Mouse (Mus musculus) adrenal gland, adult 8-10 months (tissue): ENCODE measurements around the gene Sp9. TPM values are rescaled to one million over a fixed set of nuclear protein-coding genes. Genes with fewer than 3 reads are reported as not detected.

Experiments
- DNase-seq: peaks from one replicate; pipeline ENCODE4 v3.0.0; 2022
- total RNA-seq, 4 experiments: library from RNA; stranded (reverse); gene quantifications; 2 replicates each; pipeline ENCODE4 v1.2.4; 2022

Gene Sp9
- total RNA-seq, result not detected

DNA sequence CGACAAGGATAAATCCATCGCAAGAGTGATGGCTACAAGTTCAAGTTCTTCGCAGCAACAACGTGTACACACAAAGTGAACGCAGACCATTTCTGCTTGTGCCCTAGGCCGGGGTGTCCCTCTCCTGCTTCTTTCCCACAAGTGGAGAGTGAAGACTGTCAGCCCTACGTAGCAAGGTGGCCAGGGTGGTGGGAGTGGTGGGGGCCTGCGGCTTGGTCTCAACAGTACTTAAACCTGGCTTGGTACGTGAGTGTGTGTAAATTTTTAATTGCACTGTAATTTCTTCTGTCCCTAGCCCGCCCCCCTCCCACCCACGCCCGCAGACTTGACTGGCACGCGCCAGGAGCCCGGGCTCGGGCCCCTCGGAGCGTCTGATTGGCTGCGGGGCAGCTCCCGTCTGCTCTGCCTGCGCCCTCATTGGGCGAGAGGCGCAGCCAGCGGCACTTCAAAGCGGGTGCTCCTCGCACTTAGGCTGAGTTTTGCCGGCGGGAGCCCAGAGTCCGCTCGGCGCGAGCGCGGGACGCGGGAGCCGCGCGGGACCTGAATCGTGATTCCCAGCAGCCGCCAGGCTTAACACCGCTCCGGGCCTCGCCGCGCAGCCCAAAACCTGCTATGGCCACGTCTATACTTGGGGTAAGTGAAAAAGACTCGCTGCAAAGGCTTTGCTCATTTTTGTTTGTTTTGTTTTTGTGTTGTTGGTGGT is at the start of gene Sp9:
Gene Sp9, plus strand, starts transcription at position 467 of the 703 bp plus-strand sequence.
- DNase-seq, result no peak

GRCm38 (mm10) chr2:73231081-73231480 is 40.6 kb upstream of the Sp9 start:
- DNase-seq, result no peak

- no peak for DNase-seq
These were observed 30.4 kb upstream of the Sp9 start for GRCm38 (mm10) chr2:73241299-73241698.

DNA sequence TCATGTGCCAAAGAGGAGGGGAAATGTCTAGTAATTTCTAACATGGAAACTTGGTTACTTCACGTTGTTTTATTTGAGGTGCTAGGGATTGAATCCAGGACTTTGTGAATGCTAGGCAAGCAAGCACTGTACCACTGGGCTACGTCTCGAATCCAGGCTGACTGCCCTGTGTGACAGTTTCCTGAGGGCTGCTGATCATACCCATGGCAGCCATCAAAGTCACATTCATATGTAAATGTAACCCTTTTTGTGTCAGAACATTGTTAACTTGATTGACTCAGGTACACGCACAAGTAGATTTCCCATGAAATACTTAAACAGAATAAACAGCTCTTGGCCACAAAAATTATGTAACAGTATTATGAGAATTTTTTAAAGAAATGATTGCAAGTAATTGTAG is 23.0 kb upstream of the Sp9 start:
- DNase-seq, result no peak

GRCm38 (mm10) chr2:73263172-73263765 is 8.5 kb upstream of the Sp9 start:
- no peak for DNase-seq

- no peak for DNase-seq
These were observed 7.7 kb upstream of the Sp9 start for GRCm38 (mm10) chr2:73263794-73264610.

DNA sequence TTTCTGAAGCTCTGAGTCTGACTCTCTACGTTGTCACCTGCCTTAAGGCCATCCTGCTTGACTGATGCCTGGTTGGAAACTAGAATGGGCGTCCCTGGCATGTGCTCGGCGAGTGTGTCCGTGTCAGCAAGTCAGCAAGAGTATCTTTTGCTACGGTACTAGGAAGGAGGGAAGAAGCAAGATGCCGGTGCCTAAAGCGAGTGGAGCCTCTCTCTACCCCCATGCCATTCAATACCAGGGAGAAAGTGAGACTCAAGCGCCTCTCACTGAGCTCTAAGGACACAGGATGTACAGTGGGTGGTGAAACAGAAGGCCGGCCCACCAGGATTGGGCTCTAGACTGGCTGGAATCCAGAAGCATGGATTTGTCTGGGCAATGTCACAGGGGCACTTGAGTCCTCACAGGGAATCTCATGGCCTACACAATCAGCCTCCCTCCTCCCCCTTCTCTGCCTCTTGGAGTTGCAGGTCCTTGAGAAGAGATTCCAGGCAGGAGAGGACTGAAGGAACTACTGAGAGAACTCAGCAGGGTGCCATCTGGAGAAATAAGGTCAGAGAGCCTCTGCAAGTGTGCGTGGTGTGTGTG is 7.0 kb upstream of the Sp9 start:
- DNase-seq, result no peak

DNA sequence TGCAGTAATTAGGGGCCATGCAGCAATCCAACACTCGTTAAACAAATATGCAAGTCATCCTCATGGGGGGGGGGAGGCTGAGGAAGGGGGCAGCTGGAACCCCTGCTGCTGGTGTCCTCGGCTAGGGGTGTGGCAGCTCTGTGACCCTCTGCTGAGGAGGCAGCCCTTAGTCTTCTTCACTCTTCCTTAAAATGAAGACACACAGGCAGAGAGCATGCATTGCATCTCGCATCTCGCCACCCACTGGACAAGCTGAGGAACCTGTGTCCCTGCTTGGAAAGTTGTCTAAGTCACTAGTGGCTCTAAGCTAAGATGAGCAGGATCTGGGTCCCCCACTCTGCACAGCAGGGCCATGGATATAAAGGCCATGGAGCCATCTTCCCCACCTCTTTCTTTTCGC is 5.7 kb upstream of the Sp9 start:
- DNase-seq, result no peak

DNA sequence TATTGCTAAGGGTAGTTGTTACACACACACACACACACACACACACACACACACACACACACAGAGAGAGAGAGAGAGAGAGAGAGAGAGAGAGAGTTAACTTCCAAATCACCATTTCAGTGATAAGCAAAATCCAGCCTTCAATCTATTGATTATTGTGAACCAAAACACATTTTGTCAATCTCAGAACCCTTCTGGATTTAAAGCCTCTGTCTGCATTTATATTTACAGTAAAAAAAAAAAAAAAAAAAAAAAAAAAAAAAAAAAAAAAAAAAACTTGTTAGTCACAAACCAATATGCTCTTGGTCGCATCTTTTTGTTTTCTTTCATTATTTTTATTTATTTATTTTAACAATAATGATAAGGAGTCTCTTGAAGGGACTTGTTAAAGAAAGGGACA is 5.1 kb upstream of the Sp9 start:
- DNase-seq, result no peak

DNA sequence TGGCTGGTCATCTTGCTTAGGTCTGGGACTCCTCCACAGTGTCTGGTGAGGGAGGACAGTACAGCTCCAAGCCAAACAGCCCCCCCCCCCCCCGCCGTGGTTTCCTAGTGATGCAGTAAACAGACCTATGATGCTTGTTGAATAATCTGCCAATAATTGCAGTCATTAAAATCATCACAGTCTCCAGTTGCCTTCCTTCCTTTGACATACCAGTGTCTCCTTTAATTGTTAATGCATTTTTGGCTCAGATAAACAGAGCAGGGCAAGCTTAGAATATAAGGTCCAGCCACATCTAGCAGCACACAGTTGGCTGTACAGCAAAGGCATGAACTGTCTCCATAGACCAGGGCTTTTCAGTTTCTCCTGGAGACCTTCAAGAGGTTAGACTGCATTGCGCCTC is 4.5 kb upstream of the Sp9 start:
- no peak for DNase-seq

DNA sequence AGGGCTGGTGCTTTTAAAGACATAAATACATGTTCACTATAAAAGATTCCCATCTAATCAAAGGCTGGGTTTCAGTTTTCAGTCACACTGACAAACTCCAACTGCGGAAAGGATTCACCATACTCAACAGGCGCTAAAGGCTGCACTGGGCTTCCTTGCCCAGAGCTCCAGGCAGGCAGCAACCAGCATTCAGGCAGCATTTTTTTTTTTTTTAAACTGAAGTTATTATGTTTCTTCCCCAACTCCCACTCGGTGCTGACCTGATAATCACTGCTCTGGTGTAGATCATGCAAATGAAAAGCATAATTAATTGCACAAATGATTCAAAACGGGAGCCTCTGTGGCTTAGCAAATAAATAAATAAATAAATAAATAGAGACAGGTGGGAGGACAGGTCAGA is 3.9 kb upstream of the Sp9 start:
- DNase-seq, result no peak

DNA sequence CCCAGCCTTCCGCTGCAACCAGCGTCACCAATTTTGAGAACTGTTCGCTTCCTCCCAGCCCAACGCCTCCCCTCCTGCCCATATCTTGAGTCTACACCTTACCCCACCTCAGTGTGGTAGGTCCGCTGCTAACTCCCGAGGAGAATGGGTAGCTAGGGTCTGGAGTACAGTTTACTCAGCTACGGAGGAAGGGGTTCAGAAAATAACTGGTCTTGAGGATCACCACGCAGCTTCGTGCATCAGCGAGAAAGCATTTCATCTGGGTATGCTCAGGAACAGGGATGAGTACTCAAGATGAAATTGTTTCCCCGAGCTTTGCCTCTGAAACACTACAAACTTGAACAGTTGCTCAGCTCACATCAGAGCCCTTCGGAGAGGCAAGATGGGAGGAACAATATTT is 3.4 kb upstream of the Sp9 start:
- no peak for DNase-seq

DNA sequence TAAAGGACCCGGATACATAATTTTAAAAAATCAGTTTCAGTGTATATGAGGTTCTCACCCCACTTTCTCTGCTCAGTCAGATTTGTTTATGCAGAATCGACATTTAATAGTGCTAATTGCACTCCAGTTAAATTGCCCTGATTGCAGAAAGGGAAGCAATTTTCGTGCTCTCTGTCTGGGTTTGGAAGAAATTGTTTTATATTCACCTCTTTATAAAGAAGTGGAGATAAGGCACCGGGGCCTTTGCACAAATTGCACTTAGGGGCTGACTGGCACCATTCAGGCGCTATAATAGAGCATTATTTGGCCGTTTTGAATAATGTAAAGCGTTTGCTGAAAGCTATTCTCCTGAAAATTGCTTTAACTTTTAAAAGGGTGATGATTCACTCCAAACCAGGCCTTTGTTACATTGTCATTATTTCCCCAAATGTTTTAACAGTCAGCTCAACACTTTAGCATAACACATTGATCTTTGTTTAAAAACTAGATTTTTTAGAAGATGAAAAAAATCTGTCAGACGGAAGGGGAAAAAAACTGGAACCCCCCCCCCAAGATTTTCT is 2.8 kb upstream of the Sp9 start:
- DNase-seq, result no peak

DNA sequence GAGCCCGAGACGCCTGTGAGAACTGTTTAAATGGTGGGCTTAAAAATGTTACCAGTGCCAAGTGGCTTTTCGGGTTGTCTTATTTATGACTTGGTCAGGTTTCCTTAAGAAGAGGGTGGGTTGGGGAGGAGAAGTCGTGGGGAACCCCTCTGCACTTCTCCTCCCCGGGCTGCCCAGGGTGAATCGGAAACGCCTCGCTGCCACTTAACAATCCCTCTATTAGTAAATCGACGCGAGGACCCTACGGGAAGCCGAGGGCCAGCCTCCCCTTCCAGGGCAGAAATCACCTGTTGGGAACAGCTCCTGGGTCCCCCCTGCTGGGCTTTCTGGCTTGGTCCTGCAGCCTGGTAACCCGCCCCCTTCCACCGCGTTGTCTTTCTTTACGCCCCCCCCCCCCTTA is 2.1 kb upstream of the Sp9 start:
- DNase-seq, result no peak

DNA sequence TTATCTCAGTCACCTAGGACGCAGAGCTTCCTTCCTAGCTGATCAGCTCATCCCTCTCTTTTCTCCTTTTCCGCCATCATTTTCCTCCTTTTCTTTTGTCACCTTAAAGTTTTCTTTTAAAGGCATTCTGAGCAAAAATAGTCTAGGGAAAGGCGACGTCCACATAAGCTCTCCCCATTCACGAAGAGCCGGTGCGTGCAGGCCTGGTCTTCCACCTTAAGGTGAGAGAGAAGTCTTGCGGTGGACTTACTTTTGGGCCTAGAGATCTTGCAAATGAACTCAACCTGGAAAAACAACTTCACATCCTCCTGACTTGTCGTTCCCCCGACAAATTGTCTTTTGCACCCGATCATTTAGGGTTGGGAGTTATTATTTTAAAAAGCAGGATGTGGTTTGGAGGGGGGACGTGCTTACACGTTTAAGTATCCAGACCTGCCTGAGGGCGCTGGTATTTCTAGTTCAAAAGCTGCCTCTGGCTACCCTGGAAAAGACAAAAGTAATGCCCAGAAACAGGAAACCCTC is 1.6 kb upstream of the Sp9 start:
- DNase-seq, result no peak

GRCm38 (mm10) chr2:73270593-73271458 is 899 bp upstream of the Sp9 start:
- DNase-seq, result no peak

DNA sequence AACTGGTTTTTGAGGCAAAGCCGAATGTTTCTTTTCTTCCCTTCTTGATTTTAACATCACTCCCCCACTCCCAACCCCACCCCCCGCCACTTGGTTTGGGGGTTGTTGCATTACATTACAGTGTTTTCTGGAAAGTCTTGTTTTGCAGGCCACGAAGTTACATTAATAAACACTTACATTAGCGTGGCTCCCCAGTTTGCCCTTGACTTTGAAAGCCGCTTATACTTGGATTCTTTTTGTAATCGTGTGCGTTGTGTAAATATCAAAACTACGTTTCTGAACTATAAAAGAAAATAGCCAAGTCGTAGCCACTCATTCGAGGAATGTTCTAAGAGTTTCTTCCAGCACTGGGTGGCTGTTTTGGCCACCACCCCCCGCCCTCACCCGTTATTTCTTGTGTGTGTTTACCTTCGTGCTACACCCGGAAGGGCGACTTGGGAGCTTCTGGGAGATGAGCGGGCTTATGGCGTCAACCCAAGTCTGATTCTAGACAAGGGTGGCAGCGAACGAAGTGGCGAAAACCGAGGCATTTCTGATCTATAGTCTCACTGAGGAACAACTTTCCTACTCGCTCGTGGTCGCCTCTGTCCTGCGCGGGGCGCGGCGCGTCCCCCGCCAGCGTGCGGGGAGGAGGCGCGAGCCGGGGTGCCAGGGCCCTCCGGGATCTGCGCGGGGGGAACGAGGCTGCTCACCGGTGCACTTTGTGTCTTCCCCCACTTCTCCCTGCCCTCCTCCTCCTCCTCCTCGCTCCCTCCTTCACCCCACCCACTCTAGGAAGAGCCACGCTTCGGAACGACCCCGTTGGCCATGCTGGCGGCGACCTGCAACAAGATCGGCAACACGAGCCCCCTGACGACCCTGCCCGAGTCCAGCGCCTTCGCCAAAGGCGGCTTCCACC is 875 bp downstream of the Sp9 start:
- no peak for DNase-seq

DNA sequence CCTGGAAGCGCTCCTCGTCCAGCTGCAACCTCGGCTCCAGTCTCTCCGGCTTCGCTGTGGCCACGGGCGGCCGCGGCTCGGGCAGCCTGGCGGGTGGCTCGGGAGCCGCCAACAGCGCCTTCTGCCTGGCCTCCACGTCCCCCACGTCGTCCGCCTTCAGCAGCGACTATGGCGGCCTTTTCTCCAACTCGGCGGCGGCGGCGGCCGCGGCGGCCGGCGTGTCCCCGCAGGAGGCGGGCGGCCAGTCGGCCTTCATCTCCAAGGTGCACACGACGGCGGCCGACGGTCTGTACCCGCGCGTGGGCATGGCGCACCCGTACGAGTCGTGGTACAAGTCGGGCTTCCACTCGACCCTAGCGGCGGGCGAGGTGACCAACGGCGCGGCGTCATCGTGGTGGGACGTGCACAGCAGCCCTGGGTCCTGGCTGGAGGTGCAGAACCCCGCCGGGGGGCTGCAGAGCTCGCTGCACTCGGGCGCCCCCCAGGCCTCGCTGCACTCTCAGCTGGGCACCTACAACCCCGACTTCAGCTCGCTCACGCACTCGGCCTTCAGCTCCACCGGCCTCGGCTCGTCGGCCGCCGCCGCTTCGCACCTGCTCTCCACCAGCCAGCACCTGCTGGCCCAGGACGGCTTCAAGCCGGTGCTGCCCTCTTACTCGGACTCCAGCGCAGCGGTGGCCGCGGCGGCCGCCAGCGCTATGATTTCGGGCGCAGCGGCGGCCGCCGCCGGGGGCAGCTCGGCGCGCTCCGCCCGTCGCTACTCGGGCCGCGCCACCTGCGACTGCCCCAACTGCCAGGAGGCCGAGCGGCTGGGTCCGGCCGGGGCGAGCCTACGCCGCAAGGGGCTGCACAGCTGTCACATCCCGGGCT is 1.8 kb downstream of the Sp9 start:
- no peak for DNase-seq

DNA sequence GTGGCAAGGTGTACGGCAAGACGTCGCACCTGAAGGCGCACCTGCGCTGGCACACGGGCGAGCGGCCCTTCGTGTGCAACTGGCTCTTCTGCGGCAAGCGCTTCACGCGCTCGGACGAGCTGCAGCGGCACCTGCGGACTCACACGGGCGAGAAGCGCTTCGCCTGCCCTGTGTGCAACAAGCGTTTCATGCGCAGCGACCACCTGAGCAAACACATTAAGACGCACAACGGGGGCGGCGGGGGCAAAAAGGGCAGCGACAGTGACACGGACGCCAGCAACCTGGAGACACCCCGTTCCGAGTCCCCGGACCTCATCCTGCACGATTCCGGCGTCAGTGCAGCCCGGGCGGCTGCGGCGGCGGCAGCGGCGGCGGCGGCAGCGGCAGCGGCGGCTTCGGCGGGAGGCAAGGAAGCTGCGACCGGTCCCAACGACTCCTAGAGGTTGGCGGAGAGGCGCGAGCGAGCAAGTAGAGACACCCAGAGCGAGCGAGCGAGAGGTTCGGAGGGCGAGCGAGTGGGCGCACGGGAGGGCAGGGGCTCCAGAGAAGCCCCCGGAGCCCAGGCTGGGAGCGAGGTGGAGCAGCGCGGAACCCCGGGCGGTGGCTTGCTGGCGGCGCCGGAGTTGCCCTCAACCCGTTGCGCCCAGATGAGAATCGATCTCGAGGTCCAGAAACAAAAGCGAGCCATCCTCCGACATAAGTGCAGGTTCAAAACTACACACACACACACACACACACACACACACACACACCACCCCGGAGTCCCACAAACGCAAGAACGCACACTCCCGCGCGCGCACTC is 2.6 kb downstream of the Sp9 start:
- no peak for DNase-seq
